Mouse (Mus musculus) G1E (cell line): ENCODE measurements around the gene Unc45a.

Experiments
- CTCF ChIP-seq: IDR thresholded peaks from 2 replicates; pipeline ENCODE4 v1.5.1; 2012; ENCODE audit warnings: low read depth, low read length, inconsistent platforms, mixed read lengths
- GATA1 ChIP-seq: IDR thresholded peaks from 2 replicates; pipeline ENCODE4 v1.6.1; 2012; ENCODE audit warnings: borderline replicate concordance, low read length, inconsistent platforms, mixed read lengths
- GATA2 ChIP-seq: IDR thresholded peaks from 2 replicates; pipeline ENCODE4 v1.6.1; 2012; ENCODE audit warnings: low read depth, low read length, inconsistent platforms, borderline replicate concordance
- POLR2AphosphoS5 ChIP-seq: IDR thresholded peaks from 2 replicates; pipeline ENCODE4 v1.6.1; 2012; ENCODE audit warnings: low read depth, low read length, inconsistent platforms; ENCODE audit not compliant: insufficient replicate concordance
- TAL1 ChIP-seq: conservative IDR thresholded peaks from 2 replicates; pipeline ENCODE4 v1.6.1; 2012; ENCODE audit warnings: low read depth, low read length, inconsistent platforms, mixed read lengths

- no peak for TF ChIP-seq GATA2
- no peak for TF ChIP-seq GATA1
- TF ChIP-seq CTCF, result no peak
- no peak for TF ChIP-seq TAL1
- no peak for TF ChIP-seq POLR2AphosphoS5
Observed at GRCm38 (mm10) chr7:80299568-80299967, 41.2 kb downstream of the Unc45a start.
